Mouse (Mus musculus): ENCODE data around the gene Tmem59. TPM values are rescaled to one million over a fixed set of nuclear protein-coding genes. Genes with fewer than 3 reads are reported as not detected.

The Tmem59 gene
- polyA plus RNA-seq (2014; fragmentation: Illumina TruSeq; extraction: RNeasy Lipid Tissue Mini Kit (QIAGEN cat#74804); ENCODE audit: low read depth, low replicate concordance): 1,156 TPM

GRCm38 (mm10) chr4:107178182-107178829 is at the start of gene Tmem59:
Gene Tmem59, plus strand, starts transcription at chr4:107178399.

GRCm38 (mm10) chr4:107178830-107179490 is 761 bp downstream of the Tmem59 start, which contains the start of gene Tceanc2:
Gene Tceanc2, minus strand, starts transcription at chr4:107179116.

GRCm38 (mm10) chr4:107208880-107209279 is 30.7 kb downstream of the Tmem59 start, which contains the start of gene Ldlrad1:
Gene Ldlrad1, plus strand, starts transcription at chr4:107209180.

Other genes starting within 250 kb of the Tmem59 start
- 33.4 TPM for gene Mrpl37, start 111.5 kb upstream of the Tmem59 start, polyA plus RNA-seq (2014; fragmentation: Illumina TruSeq; extraction: RNeasy Lipid Tissue Mini Kit (QIAGEN cat#74804); ENCODE audit: low read depth, low replicate concordance)
- 1.5 TPM for gene Cyb5rl, start 111.4 kb upstream of the Tmem59 start, polyA plus RNA-seq (2014; fragmentation: Illumina TruSeq; extraction: RNeasy Lipid Tissue Mini Kit (QIAGEN cat#74804); ENCODE audit: low read depth, low replicate concordance)
- not detected for gene Cdcp2, start 81.5 kb upstream of the Tmem59 start, polyA plus RNA-seq (2014; fragmentation: Illumina TruSeq; extraction: RNeasy Lipid Tissue Mini Kit (QIAGEN cat#74804); ENCODE audit: low read depth, low replicate concordance)
- 43.5 TPM for gene Tceanc2, start 717 bp downstream of the Tmem59 start, polyA plus RNA-seq (2014; fragmentation: Illumina TruSeq; extraction: RNeasy Lipid Tissue Mini Kit (QIAGEN cat#74804); ENCODE audit: low read depth, low replicate concordance)
- gene Ldlrad1, start 30.8 kb downstream of the Tmem59 start, polyA plus RNA-seq (2014; fragmentation: Illumina TruSeq; extraction: RNeasy Lipid Tissue Mini Kit (QIAGEN cat#74804); ENCODE audit: low read depth, low replicate concordance): not detected
- 95.1 TPM for gene Lrrc42, start 75.1 kb downstream of the Tmem59 start, polyA plus RNA-seq (2014; fragmentation: Illumina TruSeq; extraction: RNeasy Lipid Tissue Mini Kit (QIAGEN cat#74804); ENCODE audit: low read depth, low replicate concordance)
- gene Hspb11, start 75.2 kb downstream of the Tmem59 start, polyA plus RNA-seq (2014; fragmentation: Illumina TruSeq; extraction: RNeasy Lipid Tissue Mini Kit (QIAGEN cat#74804); ENCODE audit: low read depth, low replicate concordance): 130 TPM
- 111 TPM for gene Dio1, start 128.8 kb downstream of the Tmem59 start, polyA plus RNA-seq (2014; fragmentation: Illumina TruSeq; extraction: RNeasy Lipid Tissue Mini Kit (QIAGEN cat#74804); ENCODE audit: low read depth, low replicate concordance)
- gene Yipf1, start 136.0 kb downstream of the Tmem59 start, polyA plus RNA-seq (2014; fragmentation: Illumina TruSeq; extraction: RNeasy Lipid Tissue Mini Kit (QIAGEN cat#74804); ENCODE audit: low read depth, low replicate concordance): 101 TPM
- 12.8 TPM for gene Ndc1, start 189.4 kb downstream of the Tmem59 start, polyA plus RNA-seq (2014; fragmentation: Illumina TruSeq; extraction: RNeasy Lipid Tissue Mini Kit (QIAGEN cat#74804); ENCODE audit: low read depth, low replicate concordance)

All from sigmoid colon, adult 10 weeks (tissue).